Mouse (Mus musculus): ENCODE data around the gene Itga2b. TPM values are rescaled to one million over a fixed set of nuclear protein-coding genes. Genes with fewer than 3 reads are reported as not detected.
A peak's percentile ranks its signal among the peaks of the same experiment; 100 is the strongest.

The Itga2b gene
- polyA plus RNA-seq, 1 experiment from 2014 or later, result 4.4 TPM

- DNase-seq (ENCODE audit: low spot score), result peak; percentile 75
- WGBS, result 2% methylated on average over 85 of the region's 87 CpGs
- no peaks in the 10 kb centered on the region for H3K9me3 ChIP-seq (ENCODE audit: control insufficient read depth, low read length)
- no peak for ATAC-seq (ENCODE audit: insufficient number of reproducible peaks, low FRiP score, low TSS enrichment, low read depth)
- peak overlapping the region; percentile 32 for H3K4me3 ChIP-seq (ENCODE audit: low read depth, low read length)
- no peak overlapping the region for H3K27ac ChIP-seq (replicated peaks; ENCODE audit: low read depth, low read length)
- H3K9ac ChIP-seq (ENCODE audit: low read length), result peak overlapping the region; percentile 49
- H3K4me2 ChIP-seq (ENCODE audit: low read depth, severe bottlenecking), result peak overlapping the region; percentile 82
- H3K36me3 ChIP-seq (ENCODE audit: control insufficient read depth, insufficient read depth, low read length), result peaks cover 14% of the 10 kb centered on the region
- 0 out of 2 replicates have a peak, but pooled peaks cover 4% of the 10 kb centered on the region for H3K27me3 ChIP-seq (ENCODE audit: control insufficient read depth, insufficient read depth, low read length)
- H3K4me1 ChIP-seq (ENCODE audit: control insufficient read depth, insufficient read depth, low read length), result peaks cover 11% of the 10 kb centered on the region
Observed at GRCm38 (mm10) chr11:102437120-102438061, 32.5 kb downstream of the Itga2b start.

DNA sequence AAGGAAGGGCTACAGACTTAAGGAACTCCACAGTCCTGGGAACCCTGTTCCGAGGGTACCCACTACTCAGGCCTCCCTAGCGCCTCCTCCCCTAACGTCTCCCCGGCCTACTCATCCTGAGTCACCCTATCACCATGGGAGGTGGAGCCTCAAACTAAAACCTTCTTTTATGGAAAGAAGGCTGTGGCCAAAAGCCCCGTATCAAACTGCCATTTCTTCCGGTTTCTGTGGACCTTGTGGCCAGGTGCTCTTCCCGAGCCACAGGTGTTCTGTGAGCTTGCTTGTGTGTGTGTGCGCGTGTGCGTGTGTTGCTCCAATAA lies 33.5 kb downstream of the Itga2b start:
- DNase-seq (ENCODE audit: low spot score) (no peak), ATAC-seq (ENCODE audit: insufficient number of reproducible peaks, low FRiP score, low TSS enrichment, low read depth) (no peak)
- no peak overlapping the region for H3K4me3 ChIP-seq (ENCODE audit: low read depth, low read length)
- H3K27ac ChIP-seq (replicated peaks; ENCODE audit: low read depth, low read length), result no peak overlapping the region
- H3K9me3 ChIP-seq (ENCODE audit: control insufficient read depth, low read length), result no peaks in the 10 kb centered on the region
- H3K4me2 ChIP-seq (ENCODE audit: low read depth, severe bottlenecking), result no peak overlapping the region
- H3K36me3 ChIP-seq (ENCODE audit: control insufficient read depth, insufficient read depth, low read length), result peaks cover 9% of the 10 kb centered on the region
- H3K4me1 ChIP-seq (ENCODE audit: control insufficient read depth, insufficient read depth, low read length), result peaks cover 11% of the 10 kb centered on the region
- WGBS, result 84% methylated on average over 10 of the region's 10 CpGs
- no peak overlapping the region for H3K9ac ChIP-seq (ENCODE audit: low read length)
- 0 out of 2 replicates have a peak, but pooled peaks cover 4% of the 10 kb centered on the region for H3K27me3 ChIP-seq (ENCODE audit: control insufficient read depth, insufficient read depth, low read length)

DNA sequence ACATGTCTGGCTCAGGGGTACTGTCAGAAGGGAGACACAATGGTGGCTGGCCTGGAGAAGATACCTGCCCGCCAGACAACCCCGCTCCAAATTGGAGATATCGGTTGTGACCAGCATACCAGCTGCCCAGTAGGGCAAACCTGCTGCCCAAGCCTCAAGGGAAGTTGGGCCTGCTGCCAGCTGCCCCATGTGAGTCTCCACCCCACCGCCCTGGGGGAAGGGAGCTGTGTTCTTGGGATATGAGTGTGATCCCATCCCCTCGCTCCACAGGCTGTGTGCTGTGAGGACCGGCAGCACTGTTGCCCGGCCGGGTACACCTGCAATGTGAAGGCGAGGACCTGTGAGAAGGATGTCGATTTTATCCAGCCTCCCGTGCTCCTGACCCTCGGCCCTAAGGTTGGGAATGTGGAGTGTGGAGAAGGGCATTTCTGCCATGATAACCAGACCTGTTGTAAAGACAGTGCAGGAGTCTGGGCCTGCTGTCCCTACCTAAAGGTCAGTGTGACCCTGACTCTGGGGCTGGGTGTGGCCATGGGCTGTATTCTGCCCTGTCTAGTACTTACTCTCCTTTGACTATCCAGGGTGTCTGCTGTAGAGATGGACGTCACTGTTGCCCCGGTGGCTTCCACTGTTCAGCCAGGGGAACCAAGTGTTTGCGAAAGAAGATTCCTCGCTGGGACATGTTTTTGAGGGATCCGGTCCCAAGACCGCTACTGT lies 34.0 kb downstream of the Itga2b start:
- DNase-seq (ENCODE audit: low spot score) (no peak), ATAC-seq (ENCODE audit: insufficient number of reproducible peaks, low FRiP score, low TSS enrichment, low read depth) (no peak)
- WGBS, result 92% methylated on average over 18 of the region's 18 CpGs
- Histone ChIP-seq H3K9me3 (ENCODE audit: control insufficient read depth, low read length) (no peaks in the 10 kb centered on the region), H3K4me3 (ENCODE audit: low read depth, low read length) (no peak overlapping the region), H3K4me1 (ENCODE audit: control insufficient read depth, insufficient read depth, low read length) (peaks cover 11% of the 10 kb centered on the region), H3K36me3 (ENCODE audit: control insufficient read depth, insufficient read depth, low read length) (peaks cover 9% of the 10 kb centered on the region), H3K27me3 (ENCODE audit: control insufficient read depth, insufficient read depth, low read length) (0 out of 2 replicates have a peak, but pooled peaks cover 4% of the 10 kb centered on the region), H3K4me2 (ENCODE audit: low read depth, severe bottlenecking) (no peak overlapping the region), H3K27ac (replicated peaks; ENCODE audit: low read depth, low read length) (no peak overlapping the region), H3K9ac (ENCODE audit: low read length) (no peak overlapping the region)

DNA sequence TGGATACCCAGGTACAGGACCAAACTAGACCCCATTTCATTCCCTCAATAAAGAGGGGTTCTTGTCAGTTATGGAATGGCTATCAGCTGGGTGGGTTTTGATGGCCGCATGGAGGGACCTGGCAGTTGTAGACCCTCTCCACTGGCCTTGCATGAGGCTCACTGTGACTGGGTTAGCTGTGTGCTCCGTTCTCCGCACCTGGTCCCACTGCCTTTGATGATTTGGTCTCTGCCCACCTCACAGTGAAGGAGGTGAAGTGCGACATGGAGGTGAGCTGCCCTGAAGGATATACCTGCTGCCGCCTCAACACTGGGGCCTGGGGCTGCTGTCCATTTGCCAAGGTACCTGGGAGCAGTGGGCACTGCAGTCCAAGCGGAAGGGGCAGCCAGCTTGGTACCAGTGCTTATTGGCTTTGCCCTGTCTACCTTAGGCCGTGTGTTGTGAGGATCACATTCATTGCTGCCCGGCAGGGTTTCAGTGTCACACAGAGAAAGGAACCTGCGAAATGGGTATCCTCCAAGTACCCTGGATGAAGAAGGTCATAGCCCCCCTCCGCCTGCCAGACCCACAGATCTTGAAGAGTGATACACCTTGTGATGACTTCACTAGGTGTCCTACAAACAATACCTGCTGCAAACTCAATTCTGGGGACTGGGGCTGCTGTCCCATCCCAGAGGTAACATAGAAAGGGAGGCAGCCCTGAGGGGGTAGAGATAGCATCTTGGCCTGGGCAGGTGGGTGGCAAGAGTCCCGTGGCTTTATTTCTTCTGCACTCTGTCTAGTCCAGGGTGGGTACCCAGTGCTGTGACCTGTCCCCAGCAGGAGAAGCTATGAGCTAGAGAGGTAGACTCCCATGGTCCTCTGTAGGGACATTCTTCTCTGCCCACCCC lies 34.9 kb downstream of the Itga2b start:
- H3K4me1 ChIP-seq (ENCODE audit: control insufficient read depth, insufficient read depth, low read length), result peaks cover 11% of the 10 kb centered on the region
- no peaks in the 10 kb centered on the region for H3K9me3 ChIP-seq (ENCODE audit: control insufficient read depth, low read length)
- H3K27me3 ChIP-seq (ENCODE audit: control insufficient read depth, insufficient read depth, low read length), result 0 out of 2 replicates have a peak, but pooled peaks cover 4% of the 10 kb centered on the region

DNA sequence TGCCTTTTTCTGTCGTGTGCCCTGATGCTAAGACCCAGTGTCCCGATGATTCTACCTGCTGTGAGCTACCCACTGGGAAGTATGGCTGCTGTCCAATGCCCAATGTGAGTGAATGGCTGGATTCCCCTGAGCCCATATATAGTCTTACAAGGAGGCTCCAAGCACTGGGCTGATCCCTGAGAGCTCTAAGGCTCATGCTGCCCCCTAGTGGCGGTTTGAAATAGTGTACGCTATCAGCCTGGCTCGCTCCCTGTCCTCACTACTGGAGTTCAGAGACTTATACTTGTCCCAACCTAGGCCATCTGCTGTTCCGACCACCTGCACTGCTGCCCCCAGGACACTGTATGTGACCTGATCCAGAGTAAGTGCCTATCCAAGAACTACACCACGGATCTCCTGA lies 35.5 kb downstream of the Itga2b start:
- Histone ChIP-seq H3K9me3 (ENCODE audit: control insufficient read depth, low read length) (no peaks in the 10 kb centered on the region), H3K4me2 (ENCODE audit: low read depth, severe bottlenecking) (no peak overlapping the region), H3K9ac (ENCODE audit: low read length) (no peak overlapping the region), H3K4me1 (ENCODE audit: control insufficient read depth, insufficient read depth, low read length) (peaks cover 14% of the 10 kb centered on the region), H3K36me3 (ENCODE audit: control insufficient read depth, insufficient read depth, low read length) (peaks cover 9% of the 10 kb centered on the region), H3K4me3 (ENCODE audit: low read depth, low read length) (no peak overlapping the region), H3K27me3 (ENCODE audit: control insufficient read depth, insufficient read depth, low read length) (0 out of 2 replicates have a peak, but pooled peaks cover 4% of the 10 kb centered on the region), H3K27ac (replicated peaks; ENCODE audit: low read depth, low read length) (no peak overlapping the region)
- DNase-seq (ENCODE audit: low spot score), result peak; percentile 93
- 19% methylated on average over 7 of the region's 7 CpGs for WGBS
- no peak for ATAC-seq (ENCODE audit: insufficient number of reproducible peaks, low FRiP score, low TSS enrichment, low read depth)

More for the DNA sequence above, 34.9 kb downstream of the Itga2b start:
- Histone ChIP-seq H3K9ac (ENCODE audit: low read length) (no peak overlapping the region), H3K4me3 (ENCODE audit: low read depth, low read length) (no peak overlapping the region), H3K36me3 (ENCODE audit: control insufficient read depth, insufficient read depth, low read length) (peaks cover 9% of the 10 kb centered on the region), H3K4me2 (ENCODE audit: low read depth, severe bottlenecking) (no peak overlapping the region), H3K27ac (replicated peaks; ENCODE audit: low read depth, low read length) (no peak overlapping the region)
- DNase-seq (ENCODE audit: low spot score), result no peak
- no peak for ATAC-seq (ENCODE audit: insufficient number of reproducible peaks, low FRiP score, low TSS enrichment, low read depth)
- WGBS, result 93% methylated on average over 11 of the region's 11 CpGs

GRCm38 (mm10) chr11:102433866-102434265 lies 36.1 kb downstream of the Itga2b start:
- WGBS, result 90% methylated on average over 7 of the region's 7 CpGs
- ATAC-seq (ENCODE audit: insufficient number of reproducible peaks, low FRiP score, low TSS enrichment, low read depth) (no peak), DNase-seq (ENCODE audit: low spot score) (no peak)
- no peak overlapping the region for H3K4me3 ChIP-seq (ENCODE audit: low read depth, low read length)
- H3K4me1 ChIP-seq (ENCODE audit: control insufficient read depth, insufficient read depth, low read length), result peaks cover 14% of the 10 kb centered on the region
- H3K36me3 ChIP-seq (ENCODE audit: control insufficient read depth, insufficient read depth, low read length), result peaks cover 9% of the 10 kb centered on the region
- no peak overlapping the region for H3K4me2 ChIP-seq (ENCODE audit: low read depth, severe bottlenecking)
- no peak overlapping the region for H3K27ac ChIP-seq (replicated peaks; ENCODE audit: low read depth, low read length)
- 0 out of 2 replicates have a peak, but pooled peaks cover 4% of the 10 kb centered on the region for H3K27me3 ChIP-seq (ENCODE audit: control insufficient read depth, insufficient read depth, low read length)
- no peak overlapping the region for H3K9ac ChIP-seq (ENCODE audit: low read length)
- H3K9me3 ChIP-seq (ENCODE audit: control insufficient read depth, low read length), result no peaks in the 10 kb centered on the region

GRCm38 (mm10) chr11:102432896-102433295 lies 37.0 kb downstream of the Itga2b start:
- no peak overlapping the region for H3K9ac ChIP-seq (ENCODE audit: low read length)
- no peak overlapping the region for H3K4me3 ChIP-seq (ENCODE audit: low read depth, low read length)
- no peaks in the 10 kb centered on the region for H3K9me3 ChIP-seq (ENCODE audit: control insufficient read depth, low read length)
- WGBS, result 88% methylated on average over 6 of the region's 6 CpGs
- DNase-seq (ENCODE audit: low spot score), result no peak
- H3K4me1 ChIP-seq (ENCODE audit: control insufficient read depth, insufficient read depth, low read length), result peaks cover 11% of the 10 kb centered on the region
- H3K27ac ChIP-seq (replicated peaks; ENCODE audit: low read depth, low read length), result no peak overlapping the region
- H3K4me2 ChIP-seq (ENCODE audit: low read depth, severe bottlenecking), result no peak overlapping the region
- H3K27me3 ChIP-seq (ENCODE audit: control insufficient read depth, insufficient read depth, low read length), result 0 out of 2 replicates have a peak, but pooled peaks cover under 1% of the 10 kb centered on the region
- peaks cover 9% of the 10 kb centered on the region for H3K36me3 ChIP-seq (ENCODE audit: control insufficient read depth, insufficient read depth, low read length)
- ATAC-seq (ENCODE audit: insufficient number of reproducible peaks, low FRiP score, low TSS enrichment, low read depth), result no peak

Data from limb, embryonic 11.5 days (tissue).